Mouse (Mus musculus) testis, postnatal 10 days (tissue): Measurements from ENCODE around the gene Xpnpep1.

ENCODE experiments used
- DNase-seq: peaks from one replicate; pipeline ENCODE4 v3.0.0; 2021; ENCODE audit warnings: low spot score

The Xpnpep1 gene

GRCm38 (mm10) chr19:53032647-53033046 lies 7.4 kb downstream of the Xpnpep1 start:
- no peak for DNase-seq

DNA sequence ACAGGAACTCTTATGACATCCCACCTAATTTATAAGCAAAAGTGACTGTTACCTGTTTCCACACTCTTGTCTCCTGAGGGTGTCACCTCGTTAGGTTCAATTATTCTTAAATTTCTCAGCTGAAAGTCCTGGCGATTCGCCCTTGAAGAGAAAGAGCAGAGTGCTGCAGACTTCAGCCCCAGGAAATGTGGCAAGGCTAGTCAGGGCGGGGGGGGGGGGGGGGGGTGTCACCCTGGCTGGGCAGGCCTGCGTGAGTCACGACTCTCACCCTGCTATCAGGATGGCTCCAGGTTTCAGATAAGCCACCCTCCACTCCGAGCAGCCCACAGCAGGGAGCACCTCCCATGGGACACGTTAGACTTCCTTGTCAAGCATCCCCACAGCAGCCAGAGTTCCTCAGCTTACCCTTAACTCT lies 8.1 kb downstream of the Xpnpep1 start:
- peak; percentile 42 for DNase-seq

- DNase-seq = no peak
Observed at GRCm38 (mm10) chr19:53030279-53030678, 9.7 kb downstream of the Xpnpep1 start.

DNA sequence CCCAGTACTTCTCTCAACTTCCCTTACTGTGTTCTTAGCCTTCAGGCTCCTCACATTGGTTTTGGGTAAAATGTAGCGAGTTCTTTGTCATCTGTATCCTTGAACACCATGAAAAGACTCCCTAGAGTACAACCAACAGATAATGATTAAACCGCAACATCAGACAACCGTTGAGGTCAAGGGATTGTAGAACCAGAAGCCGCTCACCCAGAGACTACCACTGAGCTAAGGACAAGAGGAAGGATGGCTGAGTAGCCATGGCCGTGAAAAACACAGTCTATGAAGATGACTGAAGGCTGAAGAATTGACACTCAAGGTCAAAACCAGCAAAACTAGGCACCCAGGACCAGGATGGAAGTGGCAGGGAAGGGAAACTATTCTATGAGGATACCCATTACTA lies 10.3 kb downstream of the Xpnpep1 start:
- no peak for DNase-seq

DNA sequence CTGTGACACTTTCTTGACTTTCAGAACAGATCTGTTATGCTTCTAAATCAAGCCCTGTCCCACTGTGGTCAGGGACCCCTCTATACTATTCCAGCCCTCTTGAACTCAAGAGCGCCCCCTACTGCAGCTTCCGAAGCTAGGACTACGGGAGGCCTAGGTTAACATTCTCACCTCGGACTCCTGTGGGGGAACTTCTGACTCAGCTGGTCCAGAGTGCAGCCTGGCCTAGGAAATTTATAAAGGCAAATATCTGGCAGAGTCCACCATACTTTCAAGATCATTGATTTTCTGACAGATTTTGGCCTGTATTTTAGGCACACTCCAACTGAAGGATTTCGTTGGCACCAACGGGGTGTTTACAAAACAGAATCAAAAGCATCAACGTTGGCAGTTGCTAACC lies 11.0 kb downstream of the Xpnpep1 start:
- DNase-seq = no peak

DNA sequence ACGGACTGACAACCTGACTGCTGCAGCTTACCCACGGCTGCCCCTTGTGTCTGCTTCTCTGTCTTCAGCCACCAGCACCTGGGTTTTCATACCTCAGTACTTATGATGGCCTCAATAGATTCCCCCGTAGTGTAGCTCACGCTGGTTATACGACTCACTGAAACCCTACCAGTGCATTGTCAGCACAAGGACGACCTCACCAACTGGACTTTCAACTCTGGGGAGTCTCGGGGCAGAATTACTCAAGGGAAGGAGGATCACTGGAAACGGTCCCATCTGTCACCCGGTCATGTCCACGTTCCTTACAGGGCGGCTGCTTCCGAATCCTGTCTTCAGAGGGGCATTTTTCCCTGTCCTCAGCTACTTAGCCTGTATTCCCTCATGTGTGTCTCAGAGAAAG lies 11.8 kb downstream of the Xpnpep1 start:
- DNase-seq = no peak

- no peak for DNase-seq
Observed at GRCm38 (mm10) chr19:53023189-53023588, 16.8 kb downstream of the Xpnpep1 start.

- no peak for DNase-seq
Observed at GRCm38 (mm10) chr19:53022037-53022614, 17.9 kb downstream of the Xpnpep1 start.

DNA sequence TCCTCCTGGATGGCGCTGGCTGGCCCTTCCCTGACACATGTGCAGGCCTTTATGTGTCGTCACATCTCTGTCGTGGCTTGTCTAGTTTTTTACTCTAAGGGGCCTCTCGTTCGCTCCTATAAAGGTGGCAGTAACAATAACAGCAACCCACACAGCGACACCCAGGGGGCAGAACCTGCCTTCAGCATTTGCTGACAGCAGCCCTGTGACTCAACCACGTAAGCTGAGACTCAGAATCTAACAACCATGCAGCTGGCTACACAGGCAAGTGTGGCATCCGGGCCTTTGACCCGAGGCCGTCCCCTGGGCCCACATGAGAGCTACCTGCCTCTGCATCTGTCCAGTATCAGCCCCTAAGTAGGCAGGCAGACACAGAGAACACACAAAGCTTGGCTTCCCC lies 18.5 kb downstream of the Xpnpep1 start:
- no peak for DNase-seq

DNA sequence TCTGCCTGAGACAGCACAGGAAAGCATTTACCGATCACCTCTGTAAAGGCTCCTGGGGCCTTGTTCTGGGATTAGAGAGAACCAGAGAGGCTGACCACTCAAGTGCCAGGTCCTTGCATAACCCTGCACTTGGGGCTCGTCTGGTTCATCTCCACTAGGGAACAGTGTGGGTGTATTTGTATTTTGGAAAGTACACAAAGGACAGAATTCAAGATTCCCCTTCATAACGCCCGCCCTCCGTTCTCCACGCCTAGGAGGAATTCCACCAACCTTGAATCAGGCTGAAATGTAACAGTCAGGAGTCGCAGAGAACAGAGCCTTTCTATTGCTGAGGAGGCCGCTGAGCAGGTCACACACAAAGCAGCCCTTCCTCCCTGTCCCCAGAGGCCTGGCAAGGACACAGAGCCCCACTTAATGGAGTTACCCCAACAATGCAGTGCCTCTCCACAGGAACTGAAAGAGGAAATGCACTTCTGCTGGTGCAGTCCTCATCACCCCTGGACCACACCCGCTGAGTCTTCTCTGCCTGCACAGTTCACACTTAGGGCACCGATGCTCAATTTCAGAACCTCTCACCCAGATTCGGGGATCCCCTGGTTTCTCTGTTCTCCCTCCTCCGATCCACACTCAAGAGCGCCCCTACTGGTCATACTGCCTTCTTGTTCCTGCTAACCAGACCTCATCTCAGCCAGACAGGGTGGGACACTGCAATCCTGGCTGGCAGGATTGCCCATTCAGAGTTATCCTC lies 20.1 kb downstream of the Xpnpep1 start:
- peak; percentile 84 for DNase-seq

DNA sequence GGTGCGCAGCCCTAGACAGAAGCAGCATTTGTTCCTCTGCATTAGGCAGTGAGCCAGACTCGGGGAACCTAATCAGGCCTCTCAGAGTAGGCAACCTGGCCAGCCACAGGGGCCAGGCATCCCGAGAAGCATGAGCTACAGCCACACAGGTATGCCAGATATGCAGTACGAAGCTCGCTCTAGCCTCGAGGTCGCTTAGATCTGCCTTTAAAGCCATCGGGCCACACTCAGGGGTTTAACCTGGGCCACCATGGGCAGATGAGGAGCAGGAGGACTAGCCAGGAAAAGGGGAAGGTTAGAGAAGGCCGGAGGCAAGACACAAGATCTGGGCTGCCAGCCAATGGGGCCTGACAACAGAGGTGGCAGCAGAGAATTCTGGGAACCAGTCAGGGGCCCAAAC lies 22.1 kb downstream of the Xpnpep1 start:
- DNase-seq = peak; percentile 71

DNA sequence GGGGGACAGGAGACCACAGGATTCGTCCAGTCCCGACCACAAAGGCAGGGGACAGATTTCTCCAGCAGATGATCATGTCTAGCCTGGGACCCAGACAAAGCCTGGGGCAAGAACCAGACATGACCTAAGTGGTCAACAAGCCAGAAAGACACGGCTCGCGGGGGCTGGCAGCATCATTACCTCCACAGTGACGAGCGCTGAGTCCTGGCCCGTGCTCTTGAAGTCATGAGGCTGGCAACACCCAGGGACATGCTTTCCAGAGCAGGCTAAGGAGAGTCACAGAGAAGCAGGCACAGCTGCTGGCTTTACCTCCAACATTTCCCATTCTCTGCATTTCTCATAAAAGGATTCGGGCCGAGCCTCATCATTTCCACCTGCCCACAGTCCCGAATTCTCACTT lies 22.8 kb downstream of the Xpnpep1 start:
- DNase-seq = no peak

DNA sequence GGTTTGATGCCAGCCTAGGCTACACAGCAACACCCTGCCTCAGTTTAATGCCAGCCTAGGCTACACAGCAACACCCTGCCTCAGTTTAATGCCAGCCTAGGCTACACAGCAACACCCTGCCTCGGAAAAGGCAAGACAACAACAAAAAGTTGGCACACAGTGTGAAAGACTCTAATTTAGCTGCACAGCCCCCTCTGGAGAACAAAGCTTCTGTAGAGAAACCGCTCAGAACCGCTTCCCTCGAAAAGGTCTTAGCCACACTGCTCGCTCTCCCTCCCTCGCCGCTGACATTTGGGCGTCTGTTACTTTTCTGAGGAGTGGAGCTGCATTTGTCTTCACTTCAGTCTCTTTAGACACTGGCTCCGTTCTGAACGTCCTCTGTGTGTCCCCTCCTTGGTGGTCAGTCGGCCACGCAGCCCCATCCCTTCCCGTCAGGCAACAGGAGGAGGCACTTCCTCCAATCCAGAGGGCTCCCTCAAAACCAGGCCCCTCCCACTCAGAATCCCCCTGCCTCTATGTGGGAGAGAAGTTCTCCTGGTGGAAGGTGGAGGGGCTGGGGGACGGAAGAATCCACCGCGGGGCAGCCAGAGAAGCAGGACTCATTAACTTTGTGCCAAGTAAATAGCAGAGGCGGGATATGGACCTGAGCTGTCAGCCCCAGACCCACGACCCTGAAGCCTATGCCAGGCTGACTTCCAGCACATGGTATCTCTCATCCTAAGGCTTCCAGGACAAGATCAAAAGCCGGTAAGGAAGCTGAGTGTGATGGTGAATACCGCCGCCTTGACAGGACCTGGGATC lies 24.9 kb downstream of the Xpnpep1 start:
- no peak for DNase-seq

- DNase-seq = no peak
Observed at GRCm38 (mm10) chr19:53013744-53014143, 26.3 kb downstream of the Xpnpep1 start.

- no peak for DNase-seq
Observed at GRCm38 (mm10) chr19:53013341-53013740, 26.7 kb downstream of the Xpnpep1 start.

DNA sequence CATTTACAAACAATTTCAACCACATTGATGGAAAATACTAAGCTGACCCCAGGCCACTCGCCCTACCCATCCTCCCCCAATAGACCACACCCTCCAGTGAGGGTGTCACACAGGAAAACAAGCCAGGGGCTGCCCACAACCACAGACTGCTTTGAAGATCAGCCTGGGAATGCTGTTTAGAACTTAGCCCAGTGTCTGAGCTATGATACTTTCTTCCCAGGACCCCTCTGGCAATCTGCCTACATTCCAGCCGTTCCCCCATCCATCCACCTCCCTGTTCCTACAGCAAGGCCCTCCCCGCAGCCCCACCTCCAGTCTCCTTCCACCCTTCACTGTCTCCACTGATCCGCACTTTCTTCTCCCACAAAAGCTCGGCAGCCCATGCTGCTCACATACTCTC lies 29.1 kb downstream of the Xpnpep1 start:
- no peak for DNase-seq

DNA sequence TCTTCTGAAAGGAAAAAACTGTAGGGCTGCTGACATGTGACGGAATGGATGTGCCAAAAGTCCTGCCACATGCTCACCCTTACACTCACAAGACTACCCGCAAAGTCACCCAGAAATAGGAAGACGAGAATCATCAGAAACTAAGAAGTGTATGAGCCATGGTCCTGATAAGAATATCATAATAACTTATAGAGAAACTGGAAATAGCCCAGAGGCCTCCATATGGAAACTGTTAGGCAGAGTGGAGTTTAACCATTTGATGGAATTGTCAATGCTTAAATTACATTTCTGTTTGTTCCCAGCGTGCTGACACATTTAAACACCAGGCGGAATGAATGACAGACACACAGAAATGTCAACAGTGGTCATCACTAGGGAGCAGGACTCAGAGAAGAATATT lies 31.1 kb downstream of the Xpnpep1 start:
- DNase-seq = no peak

- peak; percentile 78 for DNase-seq
Observed at GRCm38 (mm10) chr19:53008020-53008705, 31.9 kb downstream of the Xpnpep1 start.

DNA sequence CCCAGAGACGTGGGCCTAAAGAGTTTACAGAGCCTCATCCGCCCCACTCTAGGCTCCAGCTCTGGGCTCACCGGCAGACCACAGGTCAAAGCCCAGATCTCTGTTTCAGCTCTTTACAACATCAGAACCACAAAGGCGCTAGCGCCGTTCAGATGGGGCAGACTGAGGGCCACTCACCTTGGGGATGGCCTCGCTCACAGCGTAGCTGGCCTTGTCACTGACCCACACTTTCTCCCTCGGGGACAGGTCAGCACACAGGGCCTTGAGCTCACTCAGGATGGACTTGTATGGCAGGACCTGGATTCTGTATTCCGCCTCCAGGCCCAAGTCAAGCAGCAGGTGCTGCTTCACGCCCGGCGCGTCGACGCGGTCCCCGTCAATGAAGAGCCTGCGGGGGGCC lies 34.0 kb downstream of the Xpnpep1 start:
- no peak for DNase-seq

- no peak for DNase-seq
Observed at GRCm38 (mm10) chr19:53003554-53004365, 36.3 kb downstream of the Xpnpep1 start.
